Mouse (Mus musculus) C3H10T1/2 (cell line): ENCODE data around the gene Foxd4. TPM values are rescaled to one million over a fixed set of nuclear protein-coding genes. Genes with fewer than 3 reads are reported as not detected.

ENCODE experiments used
- polyA plus RNA-seq, 2 experiments: library from polyadenylated mRNA; unstranded; fragments of >200 nt; fragmentation: generic; extraction: Trizol; gene quantifications; one replicate each; pipeline ENCODE4 v1.2.1; 2012; ENCODE audit warnings: missing spikeins in 2 of 2

Gene Foxd4
- not detected for polyA plus RNA-seq

GRCm38 (mm10) chr19:24900581-24901220 lies at the start of gene Foxd4:
Foxd4 (minus strand) TSS chr19:24901197.

DNA sequence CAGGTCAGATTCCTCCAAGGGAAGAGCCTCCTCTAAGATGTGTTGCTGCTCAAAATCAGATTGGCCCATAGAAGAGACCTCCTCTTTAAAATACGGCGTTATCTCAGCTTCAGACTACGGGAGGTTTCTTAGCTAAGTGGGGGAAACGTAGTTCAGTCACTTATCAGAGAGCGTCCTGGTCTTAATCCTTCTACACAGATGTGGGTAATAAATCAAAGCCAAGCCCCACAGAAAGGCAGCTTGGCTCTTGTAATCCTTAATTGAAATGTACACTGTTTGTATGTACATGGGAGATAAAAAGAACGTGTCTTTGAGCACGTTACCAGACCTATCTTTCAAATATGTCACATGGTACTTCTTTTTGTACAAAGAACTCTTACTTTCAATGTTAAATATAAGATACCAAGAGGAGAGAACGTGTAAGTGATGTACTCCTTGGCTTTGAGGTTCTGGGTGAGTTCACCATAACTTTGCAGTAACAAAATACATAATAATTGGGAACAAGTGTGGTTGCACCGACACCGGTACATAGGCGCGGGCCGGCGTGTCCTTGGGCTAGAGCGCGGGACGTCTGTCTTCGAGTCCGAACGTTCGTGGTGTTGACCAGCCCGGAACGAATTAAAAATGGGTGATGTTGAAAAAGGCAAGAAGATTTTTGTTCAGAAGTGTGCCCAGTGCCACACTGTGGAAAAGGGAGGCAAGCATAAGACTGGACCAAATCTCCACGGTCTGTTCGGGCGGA lies 25.7 kb downstream of the Foxd4 start, which contains the start of gene Gm10053:
Gm10053 (plus strand) TSS at position 558 of the 742 bp plus-strand sequence.

DNA sequence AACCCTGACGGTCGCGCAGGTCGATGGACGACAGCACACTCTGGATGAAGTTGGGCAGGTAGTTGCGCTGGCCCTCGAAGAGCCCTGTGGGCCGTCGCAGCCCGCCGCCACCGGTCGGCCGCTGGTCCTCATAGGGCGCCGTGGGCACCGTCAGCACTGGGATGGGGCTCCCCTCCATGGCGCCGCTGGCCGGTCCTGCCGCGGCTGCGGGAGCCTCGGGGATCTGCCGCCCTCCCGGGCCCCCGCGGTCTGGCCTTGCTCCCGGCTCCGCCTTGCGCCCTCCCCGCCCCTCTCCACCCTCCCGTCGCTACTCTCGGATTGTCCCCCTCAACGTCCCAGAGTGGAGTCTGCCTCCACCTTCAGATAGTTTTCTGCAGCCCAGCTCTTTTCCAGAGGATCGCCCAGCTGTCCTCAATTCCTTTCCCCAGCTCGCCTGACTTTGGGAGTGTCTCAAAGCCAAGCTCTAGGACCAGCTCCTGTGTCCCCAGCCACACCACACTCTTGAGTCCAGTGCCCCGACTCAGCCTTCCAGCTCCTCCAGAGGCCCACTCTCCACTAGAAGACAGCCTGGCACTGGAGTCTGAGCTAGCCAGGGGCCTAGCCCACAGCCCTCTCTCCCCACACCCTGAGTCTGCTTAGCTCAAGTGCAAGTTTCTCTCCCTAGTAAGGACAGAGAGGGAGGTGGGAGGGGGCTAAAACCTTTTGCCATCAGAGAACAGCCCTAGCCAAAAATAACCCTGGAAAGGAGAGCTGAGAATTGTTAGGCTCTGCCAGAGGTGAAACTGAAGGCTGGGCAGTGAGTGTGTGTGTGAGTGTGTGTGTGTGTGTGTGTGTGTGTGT lies 39.2 kb downstream of the Foxd4 start, which contains the start of gene Pgm5:
Pgm5 (minus strand) TSS at position 244 of the 840 bp plus-strand sequence.

Other genes with a start within 250 kb of the Foxd4 start
- gene Tmem252, start 227.2 kb downstream of the Foxd4 start, polyA plus RNA-seq, result 1 to 10 TPM in 1 of 2 experiments, not detected in 1; 5.7 TPM
- gene Pgm5, start 39.3 kb downstream of the Foxd4 start, polyA plus RNA-seq, result 10 to 100 TPM in 1 of 2 experiments, under 1 TPM in 1; 0.09 to 87.8 TPM
- gene Gm10053, start 25.5 kb downstream of the Foxd4 start, polyA plus RNA-seq, result 10 to 100 TPM; 30.2 to 34.8 TPM
- 1 to 10 TPM in 1 of 2 experiments, under 1 TPM in 1; 0.53 to 6.2 TPM for gene Cbwd1, start 60.4 kb upstream of the Foxd4 start, polyA plus RNA-seq
- 1 to 10 TPM in 1 of 2 experiments, under 1 TPM in 1; 0.48 to 1.4 TPM for gene Dock8, start 98.3 kb upstream of the Foxd4 start, polyA plus RNA-seq